Mouse (Mus musculus) liver, adult 2 months (tissue): Measurements from ENCODE around the gene Prg2. TPM values are rescaled to one million over a fixed set of nuclear protein-coding genes. Genes with fewer than 3 reads are reported as not detected.

Experiments
- DNase-seq: peaks from one replicate; pipeline ENCODE4 v3.0.0-alpha.2; 2011; ENCODE audit warnings: low read depth, low spot score; ENCODE audit errors: extremely low read depth
- H3K27ac ChIP-seq: fragments of 200-500 bp; replicated peaks from 2 replicates; pipeline ENCODE4 v1.5.1; 2012; ENCODE audit warnings: low read depth, mild to moderate bottlenecking, control low read depth, inconsistent platforms, low read length; ENCODE audit not compliant: insufficient read depth
- H3K27me3 ChIP-seq: fragments of 200-500 bp; 2 replicates; pipeline ENCODE4 v1.6.1; 2012; ENCODE audit warnings: mild to moderate bottlenecking, moderate library complexity, low read length, inconsistent platforms; ENCODE audit not compliant: control insufficient read depth, insufficient read depth
- H3K36me3 ChIP-seq: fragments of 200-500 bp; 2 replicates; pipeline ENCODE4 v1.6.1; 2012; ENCODE audit warnings: low read length, inconsistent platforms; ENCODE audit not compliant: control insufficient read depth, insufficient read depth
- H3K4me1 ChIP-seq: fragments of 200-500 bp; 2 replicates; pipeline ENCODE4 v1.6.1; 2011; ENCODE audit warnings: low read length; ENCODE audit not compliant: control insufficient read depth, insufficient read depth
- H3K4me3 ChIP-seq: fragments of 200-500 bp; 2 replicates; pipeline ENCODE4 v1.5.1; 2011; ENCODE audit warnings: low read depth, mild to moderate bottlenecking, control low read depth, low read length, moderate library complexity; ENCODE audit not compliant: insufficient read depth
- H3K79me2 ChIP-seq: fragments of 200-500 bp; 2 replicates; pipeline ENCODE4 v1.6.1; 2012; ENCODE audit warnings: inconsistent platforms, mild to moderate bottlenecking, low read length, moderate library complexity; ENCODE audit not compliant: control insufficient read depth, insufficient read depth
- H3K9ac ChIP-seq: fragments of 200-500 bp; 2 replicates; pipeline ENCODE4 v1.6.1; 2012; ENCODE audit warnings: low read depth, mild to moderate bottlenecking, control low read depth, inconsistent platforms, low read length
- CTCF ChIP-seq: fragments of 200-500 bp; IDR thresholded peaks from 2 replicates; pipeline ENCODE4 v1.5.1; 2011; ENCODE audit warnings: low read depth, low read length, control low read depth
- POLR2A ChIP-seq: fragments of 200-500 bp; IDR thresholded peaks from 2 replicates; pipeline ENCODE4 v1.6.1; 2011; ENCODE audit warnings: low read length, control low read depth; ENCODE audit not compliant: insufficient read depth; ENCODE audit errors: extremely low read depth
- WGBS: fragments of 180-500 bp; shearing (Covaris S2); methylation state at CpG from one replicate; pipeline ENCODE4 v1.1.7; 2018; 5-methylcytosine and 5-hydroxymethylcytosine counted together
- polyA plus RNA-seq: library from polyadenylated mRNA; depleted of rRNA; stranded (reverse); fragments of >200 nt; gene quantifications from 2 replicates; pipeline ENCODE4 v1.2.3, GENCODE M21; 2012
- total RNA-seq: library from RNA; depleted of rRNA; stranded (reverse); fragments of >200 nt; gene quantifications from 2 replicates; pipeline ENCODE4 v1.2.3, GENCODE M21; 2014

The Prg2 gene
- total and polyA plus RNA-seq, 2 experiments, result 0.11 TPM; not detected in 1

DNA sequence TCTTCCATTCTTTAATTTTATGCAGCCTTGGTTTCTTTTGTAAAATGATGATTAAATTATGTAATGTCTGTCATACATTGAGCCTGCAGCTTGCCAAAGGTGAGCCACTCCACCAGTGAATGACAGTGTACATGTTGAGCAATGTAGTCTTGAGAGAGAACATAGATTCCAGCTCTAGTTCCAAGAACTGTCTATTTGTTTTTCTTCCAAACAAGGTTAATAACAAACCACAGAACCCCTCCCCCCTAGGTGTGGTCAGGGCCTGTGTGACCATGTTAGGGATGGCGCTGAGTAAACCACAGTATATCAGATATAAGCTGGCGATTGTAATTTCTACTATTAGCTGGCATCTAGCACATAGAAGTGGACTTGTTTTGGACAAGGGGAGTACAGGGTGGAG, 16.1 kb downstream of the Prg2 start:
- 28% methylated on average over 2 of the region's 2 CpGs for WGBS
- Histone ChIP-seq H3K36me3 (no peaks in the 10 kb centered on the region), H3K9ac (no peak overlapping the region), H3K27ac (0 out of 2 replicates have a peak overlapping the region, but pooled peaks have one; percentile 18), H3K4me1 (peaks cover 7% of the 10 kb centered on the region; the same call in 1 of the 2 replicates), H3K79me2 (no peaks in the 10 kb centered on the region), H3K27me3 (no peaks in the 10 kb centered on the region), H3K4me3 (no peak overlapping the region)
- no peak for TF ChIP-seq POLR2A
- no peak for TF ChIP-seq CTCF
- DNase-seq, result peak; percentile 95

DNA sequence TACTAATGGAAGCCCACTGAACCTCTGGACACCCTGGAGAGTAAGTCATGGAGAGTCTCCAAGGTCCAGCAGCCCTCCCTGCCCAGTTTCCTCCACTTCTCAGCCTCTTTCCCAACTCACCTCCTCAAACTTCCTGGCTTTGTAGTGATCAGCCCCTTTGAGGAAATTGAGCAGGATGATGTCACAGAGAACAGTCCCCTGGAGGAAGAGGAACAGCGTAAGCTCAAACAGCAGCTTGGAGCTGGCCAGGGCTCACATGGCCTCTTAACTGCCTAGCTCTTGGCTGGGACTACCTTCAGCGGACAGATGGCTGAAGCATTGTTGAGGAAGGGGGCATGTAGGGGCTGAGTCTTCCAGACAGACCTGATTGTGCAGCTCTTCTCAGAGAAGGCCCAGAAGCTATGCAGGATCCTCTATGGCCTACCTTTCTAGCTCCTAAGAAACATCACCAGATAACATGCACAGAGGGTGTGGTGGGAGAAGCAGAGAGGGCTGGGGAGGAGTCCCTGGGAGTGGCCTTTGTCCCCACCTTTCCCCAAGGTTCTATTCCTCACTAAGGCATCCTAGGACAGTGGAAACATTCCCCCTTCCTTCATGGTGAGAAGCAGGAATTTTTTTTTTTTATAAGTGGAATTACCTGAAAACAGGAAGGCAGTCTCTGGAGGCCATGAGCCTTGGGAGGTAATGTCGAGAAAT, 19.4 kb downstream of the Prg2 start:
- Histone ChIP-seq H3K36me3 (no peaks in the 10 kb centered on the region), H3K27me3 (no peaks in the 10 kb centered on the region), H3K4me1 (peaks cover 7% of the 10 kb centered on the region; the same call in 1 of the 2 replicates), H3K79me2 (no peaks in the 10 kb centered on the region), H3K9ac (no peak overlapping the region), H3K4me3 (no peak overlapping the region), H3K27ac (no peak overlapping the region)
- no peak for DNase-seq
- WGBS, result 77% methylated on average over 3 of the region's 3 CpGs
- no peak for TF ChIP-seq POLR2A
- no peak for TF ChIP-seq CTCF

DNA sequence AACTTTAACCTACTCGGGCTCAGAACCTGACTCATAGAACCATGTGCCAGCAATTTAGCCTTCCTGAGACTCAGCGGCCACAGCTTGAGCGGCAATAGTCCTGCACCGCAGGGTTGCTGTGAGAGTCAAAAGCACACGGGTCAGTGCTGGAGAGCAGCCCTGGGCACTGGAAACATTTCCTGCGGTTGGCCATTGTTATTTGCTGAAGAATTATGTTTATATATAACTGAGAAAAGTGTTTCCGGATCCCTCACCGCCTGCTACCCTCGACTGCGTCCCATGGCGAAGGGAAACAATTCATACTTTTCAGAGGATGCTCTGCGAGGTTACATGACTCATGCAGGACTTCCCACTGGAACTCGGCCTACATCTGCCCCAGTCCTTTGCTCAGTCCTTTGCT, 21.2 kb downstream of the Prg2 start:
- H3K36me3 ChIP-seq, result no peaks in the 10 kb centered on the region
- no peak overlapping the region for H3K27ac ChIP-seq
- no peaks in the 10 kb centered on the region for H3K27me3 ChIP-seq
- H3K4me1 ChIP-seq, result 0 out of 2 replicates have a peak, but pooled peaks cover 4% of the 10 kb centered on the region
- H3K4me3 ChIP-seq, result no peak overlapping the region
- no peak for TF ChIP-seq POLR2A
- TF ChIP-seq CTCF, result no peak
- no peaks in the 10 kb centered on the region for H3K79me2 ChIP-seq
- WGBS, result 81% methylated on average over 13 of the region's 13 CpGs
- H3K9ac ChIP-seq, result no peak overlapping the region
- no peak for DNase-seq

DNA sequence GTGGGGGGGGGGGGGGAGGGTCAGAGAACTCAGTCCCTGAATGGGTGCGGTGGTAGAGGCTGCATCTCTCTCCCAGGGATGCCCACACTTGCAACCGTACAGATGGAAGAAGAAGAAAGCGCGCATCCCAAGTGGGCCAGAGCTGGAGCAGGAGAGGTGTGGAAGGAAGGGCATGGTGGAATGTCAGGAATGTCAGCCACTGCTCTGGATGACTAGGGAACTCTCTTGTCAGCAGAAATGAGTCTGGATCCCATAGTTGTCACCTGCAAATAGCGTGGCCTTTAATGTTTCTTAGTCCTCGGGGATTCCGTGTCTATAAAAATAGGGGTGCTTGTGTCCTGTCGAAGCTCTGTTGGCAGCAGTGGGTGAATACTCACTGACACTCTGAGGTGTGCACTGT, 22.3 kb downstream of the Prg2 start:
- H3K36me3 ChIP-seq, result no peaks in the 10 kb centered on the region
- H3K4me1 ChIP-seq, result no peaks in the 10 kb centered on the region
- no peak for DNase-seq
- no peak overlapping the region for H3K27ac ChIP-seq
- H3K9ac ChIP-seq, result no peak overlapping the region
- 92% methylated on average over 8 of the region's 8 CpGs for WGBS
- TF ChIP-seq CTCF (no peak), POLR2A (no peak)
- H3K79me2 ChIP-seq, result no peaks in the 10 kb centered on the region
- H3K27me3 ChIP-seq, result no peaks in the 10 kb centered on the region
- no peak overlapping the region for H3K4me3 ChIP-seq

DNA sequence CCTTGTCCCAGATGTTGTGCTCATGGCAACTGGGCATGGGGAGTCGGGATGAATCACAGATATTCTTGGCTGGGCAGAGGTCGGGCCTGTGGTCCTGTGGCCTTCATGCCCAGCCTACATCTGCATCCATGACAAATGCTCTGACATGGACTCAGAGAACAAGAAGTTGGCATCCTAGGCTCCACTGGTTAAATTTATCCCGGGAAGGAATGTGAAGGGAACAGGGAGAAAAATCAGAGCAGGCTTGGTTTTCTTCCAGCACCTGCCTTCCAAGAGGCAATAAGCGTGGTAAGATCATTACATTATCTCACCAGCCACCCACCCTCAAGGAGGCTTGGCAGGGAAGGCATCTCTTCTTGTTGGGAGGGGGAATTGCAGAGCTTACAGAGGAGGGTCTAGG, 24.1 kb downstream of the Prg2 start:
- 90% methylated on average over 4 of the region's 4 CpGs for WGBS
- peaks cover under 1% of the 10 kb centered on the region; the same call in 1 of the 2 replicates for H3K4me1 ChIP-seq
- DNase-seq, result no peak
- H3K27ac ChIP-seq, result no peak overlapping the region
- TF ChIP-seq POLR2A (no peak), CTCF (no peak)
- no peaks in the 10 kb centered on the region for H3K79me2 ChIP-seq
- no peak overlapping the region for H3K4me3 ChIP-seq
- no peak overlapping the region for H3K9ac ChIP-seq
- no peaks in the 10 kb centered on the region for H3K27me3 ChIP-seq
- no peaks in the 10 kb centered on the region for H3K36me3 ChIP-seq

DNA sequence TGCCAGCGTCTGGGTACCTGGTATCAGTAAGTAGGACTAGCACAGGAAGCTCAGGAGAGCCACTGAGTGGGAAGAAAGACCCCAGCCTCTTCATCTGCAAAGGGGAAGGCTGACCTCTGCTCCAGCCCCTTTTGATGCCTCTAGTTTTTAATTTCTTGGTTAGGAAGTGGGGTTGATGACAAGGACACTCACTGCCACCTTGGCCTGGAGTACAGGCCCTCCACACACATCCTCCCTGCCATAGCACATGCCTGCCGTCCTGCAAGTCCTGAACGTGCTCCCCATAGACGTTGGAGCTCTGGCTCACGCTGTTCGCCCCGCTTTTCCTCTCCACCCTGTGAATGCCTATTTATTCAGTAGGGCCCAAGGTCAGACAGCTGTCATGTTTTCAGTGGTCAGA, 26.3 kb downstream of the Prg2 start:
- Histone ChIP-seq H3K79me2 (no peaks in the 10 kb centered on the region), H3K27me3 (no peaks in the 10 kb centered on the region), H3K9ac (no peak overlapping the region), H3K4me1 (peaks cover 3% of the 10 kb centered on the region; the same call in 1 of the 2 replicates), H3K36me3 (no peaks in the 10 kb centered on the region), H3K4me3 (no peak overlapping the region), H3K27ac (no peak overlapping the region)
- 71% methylated on average over 7 of the region's 7 CpGs for WGBS
- TF ChIP-seq CTCF (no peak), POLR2A (no peak)
- DNase-seq, result no peak
